8 mouse cellular contexts compared by ENCODE assay signal in genomic region chr4:152186205-152187082, GRCm38 (mm10). TPM values are rescaled to one million over a fixed set of nuclear protein-coding genes. Genes with fewer than 3 reads are reported as not detected.
A peak's percentile ranks its signal among the peaks of the same experiment; 100 is the strongest.
DNase-seq lines count a peak whose midpoint lies in the region; ATAC-seq and TF ChIP-seq lines count a peak whose summit lies in the region.

No protein-coding gene starts in this region.

- H3K9ac ChIP-seq in kidney, embryonic 15.5 days, result peak overlapping the region; percentile 22; the same call in 1 of the 2 replicates
- H3K9ac ChIP-seq in embryonic facial prominence, embryonic 14.5 days (ENCODE audit: low read depth, low read length), result peak overlapping the region; percentile 54
- peak overlapping the region; percentile 43; the same call in 1 of the 2 replicates for H3K9ac ChIP-seq in midbrain, embryonic 16.5 days (ENCODE audit: low read depth, low read length)

- 39% methylated on average over 14 of the region's 14 CpGs for WGBS in kidney, embryonic 15.5 days
- 60% methylated on average over 14 of the region's 14 CpGs for WGBS in kidney, adult 2 months
- WGBS in embryonic facial prominence, embryonic 14.5 days, result 38% methylated on average over 14 of the region's 14 CpGs
- 38% methylated on average over 14 of the region's 14 CpGs for WGBS in midbrain, embryonic 16.5 days
- WGBS in thymus, adult 2 months, result 64% methylated on average over 14 of the region's 14 CpGs

- H3K4me2 ChIP-seq in kidney, embryonic 15.5 days, result peak overlapping the region; percentile 57
- peak overlapping the region; percentile 58 for H3K4me2 ChIP-seq in embryonic facial prominence, embryonic 14.5 days (ENCODE audit: low read depth, low read length)
- peak overlapping the region; percentile 33 for H3K4me2 ChIP-seq in midbrain, embryonic 16.5 days (ENCODE audit: low read length)

- no peaks in the 10 kb centered on the region for H3K36me3 ChIP-seq in kidney, embryonic 15.5 days
- no peaks in the 10 kb centered on the region for H3K36me3 ChIP-seq in kidney, adult 2 months (ENCODE audit: control insufficient read depth, insufficient read depth, low read length)
- no peaks in the 10 kb centered on the region for H3K36me3 ChIP-seq in embryonic facial prominence, embryonic 14.5 days (ENCODE audit: control insufficient read depth, insufficient read depth, low read length)
- no peaks in the 10 kb centered on the region for H3K36me3 ChIP-seq in midbrain, embryonic 16.5 days (ENCODE audit: control insufficient read depth, insufficient read depth, low read length)
- H3K36me3 ChIP-seq in thymus, adult 2 months (ENCODE audit: control insufficient read depth, insufficient read depth, low read length), result no peaks in the 10 kb centered on the region

- TF ChIP-seq POLR2A in kidney, adult 2 months (IDR thresholded peaks at IDR 0.05; ENCODE audit: low read depth, low read length), result no peak
- TF ChIP-seq POLR2A in thymus, adult 2 months (IDR thresholded peaks at IDR 0.05; ENCODE audit: control insufficient read depth, extremely low read depth, insufficient read depth, low read length, poor library complexity), result no peak

- H3K4me1 ChIP-seq in kidney, embryonic 15.5 days, result peaks cover 44% of the 10 kb centered on the region
- peaks cover 3% of the 10 kb centered on the region; the same call in 1 of the 2 replicates for H3K4me1 ChIP-seq in kidney, adult 2 months (ENCODE audit: control insufficient read depth, insufficient read depth, low read length)
- peaks cover 24% of the 10 kb centered on the region for H3K4me1 ChIP-seq in embryonic facial prominence, embryonic 14.5 days (ENCODE audit: control insufficient read depth, insufficient read depth, low read length)
- H3K4me1 ChIP-seq in midbrain, embryonic 16.5 days (ENCODE audit: control insufficient read depth, insufficient read depth, low read length), result peaks cover 20% of the 10 kb centered on the region
- peaks cover 54% of the 10 kb centered on the region for H3K4me1 ChIP-seq in thymus, adult 2 months (replicated peaks; ENCODE audit: control insufficient read depth, insufficient read depth, low read length)

- peak overlapping the region; percentile 88 for H3K27ac ChIP-seq in kidney, embryonic 15.5 days
- H3K27ac ChIP-seq in kidney, adult 2 months (ENCODE audit: insufficient read depth, low read depth, low read length), result no peak overlapping the region
- H3K27ac ChIP-seq in embryonic facial prominence, embryonic 14.5 days (replicated peaks; ENCODE audit: low read depth, low read length), result peak overlapping the region; percentile 92
- H3K27ac ChIP-seq in midbrain, embryonic 16.5 days (ENCODE audit: low read length), result peak overlapping the region; percentile 66
- H3K27ac ChIP-seq in thymus, adult 2 months (ENCODE audit: control insufficient read depth, insufficient read depth, low read length), result no peak overlapping the region; the same call in 1 of the 2 replicates

- DNase-seq in kidney, adult 2 months, result no peak
- DNase-seq in embryonic facial prominence, embryonic 14.5 days (ENCODE audit: low spot score), result no peak
- DNase-seq in frontal cortex, adult 2 months (ENCODE audit: extremely low spot score in 1 of 2, low spot score in 1 of 2), result no peak
- no peak for DNase-seq in thymus, adult 2 months
- no peak for DNase-seq in left cerebral cortex, postnatal 14 days (ENCODE audit: low spot score in 2 of 2)

- intact Hi-C loops in left cerebral cortex, postnatal 14 days (cut with DNase I), result no loop called here

- TF ChIP-seq CTCF in kidney, adult 2 months (conservative IDR thresholded peaks at IDR 0.05; ENCODE audit: insufficient read depth, insufficient read length, low read depth, low read length), result no peak
- TF ChIP-seq CTCF in thymus, adult 2 months (IDR thresholded peaks at IDR 0.05; ENCODE audit: borderline replicate concordance, control insufficient read depth, extremely low read depth, insufficient read depth, low read length, poor library complexity), result no peak

- ATAC-seq in kidney, embryonic 15.5 days (replicated peaks; ENCODE audit: low FRiP score), result 0 out of 2 replicates have a peak, but pooled peaks have one; percentile 9
- no peak for ATAC-seq in embryonic facial prominence, embryonic 14.5 days (ENCODE audit: low read depth)
- ATAC-seq in inflammation-experienced regulatory T-cells, adult 6 months, result peak; percentile 27
- peak; percentile 3; the same call in 1 of the 2 replicates for ATAC-seq in midbrain, embryonic 16.5 days

- H3K9me3 ChIP-seq in kidney, embryonic 15.5 days (replicated peaks), result no peaks in the 10 kb centered on the region
- H3K9me3 ChIP-seq in embryonic facial prominence, embryonic 14.5 days (ENCODE audit: control insufficient read depth, low read length), result no peaks in the 10 kb centered on the region
- no peaks in the 10 kb centered on the region for H3K9me3 ChIP-seq in midbrain, embryonic 16.5 days (replicated peaks; ENCODE audit: control insufficient read depth, low read length, poor library complexity, severe bottlenecking)

- no peaks in the 10 kb centered on the region for H3K27me3 ChIP-seq in kidney, embryonic 15.5 days
- no peaks in the 10 kb centered on the region for H3K27me3 ChIP-seq in kidney, adult 2 months (replicated peaks; ENCODE audit: control insufficient read depth, insufficient read depth, low read length)
- H3K27me3 ChIP-seq in embryonic facial prominence, embryonic 14.5 days (replicated peaks; ENCODE audit: control insufficient read depth, insufficient read depth, low read length), result no peaks in the 10 kb centered on the region
- H3K27me3 ChIP-seq in midbrain, embryonic 16.5 days (ENCODE audit: control insufficient read depth, insufficient read depth, low read depth, low read length), result no peaks in the 10 kb centered on the region
- H3K27me3 ChIP-seq in thymus, adult 2 months (ENCODE audit: control insufficient read depth, insufficient read depth, low read length), result no peaks in the 10 kb centered on the region

- H3K4me3 ChIP-seq in kidney, embryonic 15.5 days (replicated peaks), result peak overlapping the region; percentile 34
- no peak overlapping the region for H3K4me3 ChIP-seq in kidney, adult 2 months (ENCODE audit: insufficient read depth, low read depth, low read length)
- peak overlapping the region; percentile 28 for H3K4me3 ChIP-seq in embryonic facial prominence, embryonic 14.5 days (ENCODE audit: low read depth, low read length)
- peak overlapping the region; percentile 8 for H3K4me3 ChIP-seq in midbrain, embryonic 16.5 days (ENCODE audit: low read depth, low read length)
- no peak overlapping the region for H3K4me3 ChIP-seq in thymus, adult 2 months (ENCODE audit: control insufficient read depth, insufficient read depth, low read length)

RNA-seq across cellular contexts. Expression of gene Acot7, which starts 8.5 kb away (rescaled TPM):
- 65.6 and 71.7 TPM in 2 replicates for polyA plus RNA-seq in kidney, embryonic 15.5 days (2015; fragmentation: Nextera tagmentation; extraction: Ambion mirVana)
- polyA plus RNA-seq in kidney, adult 2 months (2012; rRNA removed), result 80.2 and 90.1 TPM in 2 replicates
- 70.1 and 71.8 TPM in 2 replicates for polyA plus RNA-seq in embryonic facial prominence, embryonic 14.5 days (2014; fragmentation: Nextera tagmentation; extraction: Ambion mirVana)
- polyA plus RNA-seq in inflammation-experienced regulatory T-cells, adult 6 months (2017; shearing (Covaris generic)), result 100 to 1,000 TPM; 124 to 249 (median 126) TPM
- polyA plus RNA-seq in midbrain, embryonic 16.5 days (2015; fragmentation: Nextera tagmentation; extraction: Ambion mirVana), result 437 and 480 TPM in 2 replicates
- polyA plus RNA-seq in frontal cortex, adult 2 months (2012; rRNA removed), result 304 and 344 TPM in 2 replicates
- polyA plus RNA-seq in thymus, adult 2 months (2012; rRNA removed), result 56.6 and 80.8 TPM in 2 replicates
- 100 to 1,000 TPM; 377 to 378 TPM for total RNA-seq in left cerebral cortex, postnatal 14 days (2021)

RNA-seq across cellular contexts. Expression of gene Hes2, which starts 27.8 kb away (rescaled TPM):
- 0.08 and 0.17 TPM in 2 replicates for polyA plus RNA-seq in kidney, embryonic 15.5 days (2015; fragmentation: Nextera tagmentation; extraction: Ambion mirVana)
- polyA plus RNA-seq in kidney, adult 2 months (2012; rRNA removed), result 0.81 and 1.0 TPM in 2 replicates
- 0.25 and 0.43 TPM in 2 replicates for polyA plus RNA-seq in embryonic facial prominence, embryonic 14.5 days (2014; fragmentation: Nextera tagmentation; extraction: Ambion mirVana)
- polyA plus RNA-seq in inflammation-experienced regulatory T-cells, adult 6 months (2017; shearing (Covaris generic)), result not detected
- not detected in 2 replicates for polyA plus RNA-seq in midbrain, embryonic 16.5 days (2015; fragmentation: Nextera tagmentation; extraction: Ambion mirVana)
- polyA plus RNA-seq in frontal cortex, adult 2 months (2012; rRNA removed), result not detected in 2 replicates
- polyA plus RNA-seq in thymus, adult 2 months (2012; rRNA removed), result 0.07 and 0.20 TPM in 2 replicates
- not detected for total RNA-seq in left cerebral cortex, postnatal 14 days (2021)

RNA-seq across cellular contexts. Expression of gene Espn, which starts 34.3 kb away (rescaled TPM):
- 25.5 and 28.1 TPM in 2 replicates for polyA plus RNA-seq in kidney, embryonic 15.5 days (2015; fragmentation: Nextera tagmentation; extraction: Ambion mirVana)
- polyA plus RNA-seq in kidney, adult 2 months (2012; rRNA removed), result 48.3 and 57.5 TPM in 2 replicates
- 4.2 and 4.4 TPM in 2 replicates for polyA plus RNA-seq in embryonic facial prominence, embryonic 14.5 days (2014; fragmentation: Nextera tagmentation; extraction: Ambion mirVana)
- 10 to 100 TPM in 1 of 3 experiments, 1 to 10 TPM in 2; 6.0 to 13.1 (median 9.7) TPM for polyA plus RNA-seq in inflammation-experienced regulatory T-cells, adult 6 months (2017; shearing (Covaris generic))
- 0.14 and 0.25 TPM in 2 replicates for polyA plus RNA-seq in midbrain, embryonic 16.5 days (2015; fragmentation: Nextera tagmentation; extraction: Ambion mirVana)
- 1.1 and 1.3 TPM in 2 replicates for polyA plus RNA-seq in frontal cortex, adult 2 months (2012; rRNA removed)
- 5.7 and 6.5 TPM in 2 replicates for polyA plus RNA-seq in thymus, adult 2 months (2012; rRNA removed)
- total RNA-seq in left cerebral cortex, postnatal 14 days (2021), result under 1 TPM; 0.24 to 0.44 TPM

Comparison
In these comparisons a context has a peak if more than half of its experiments do, and no peak if none do; other contexts are left out.
1. H3K27ac ChIP-seq: peak in kidney, embryonic 15.5 days (single experiment), embryonic facial prominence, embryonic 14.5 days (single experiment) and midbrain, embryonic 16.5 days (single experiment); none in kidney, adult 2 months (single experiment) and thymus, adult 2 months (single experiment).
2. H3K4me3 ChIP-seq: peak in kidney, embryonic 15.5 days (single experiment), embryonic facial prominence, embryonic 14.5 days (single experiment) and midbrain, embryonic 16.5 days (single experiment); none in kidney, adult 2 months (single experiment) and thymus, adult 2 months (single experiment).
3. Peak in every context shown above with its lines, with median percentiles within 50 percentile points of each other: H3K4me2 ChIP-seq and H3K9ac ChIP-seq.